Mouse (Mus musculus): ENCODE results near the gene Gp6. TPM values are rescaled to one million over a fixed set of nuclear protein-coding genes. Genes with fewer than 3 reads are reported as not detected.
"Not testable (repeated sequence)": the region's sequence is repeated elsewhere in the genome, so short reads cannot be mapped to it uniquely, and the experiment has no call there.

Gp6 gene
- not detected for total RNA-seq (2021)

- no peak for DNase-seq (ENCODE audit: extremely low spot score in 1 of 2, low spot score in 2 of 2)
- intact Hi-C loops (cut with DNase I): no loop called here
These were observed at the start of gene Gp6 for GRCm38 (mm10) chr7:4397730-4398129. Gene Gp6 (minus strand): TSS chr7:4397744.

- intact Hi-C loops (cut with DNase I): no loop called here
- DNase-seq (ENCODE audit: extremely low spot score in 1 of 2, low spot score in 2 of 2): no peak
These were observed 49.6 kb upstream of the Gp6 start for GRCm38 (mm10) chr7:4447138-4447537.

- intact Hi-C loops (cut with DNase I): no loop called here
- peak; percentile 85 to 93 for DNase-seq (ENCODE audit: extremely low spot score in 1 of 2, low spot score in 2 of 2)
These were observed 47.8 kb upstream of the Gp6 start, which contains the start of gene Rdh13 for GRCm38 (mm10) chr7:4445216-4445791. Gene Rdh13 (minus strand): TSS chr7:4445649.

GRCm38 (mm10) chr7:4440549-4440948 is 43.0 kb upstream of the Gp6 start:
- DNase-seq (ENCODE audit: extremely low spot score in 1 of 2, low spot score in 2 of 2): peak in 1 of 2 experiments; percentile 12
- intact Hi-C loops (cut with DNase I): no loop called here

GRCm38 (mm10) chr7:4437721-4438120 is 40.2 kb upstream of the Gp6 start:
- DNase-seq (ENCODE audit: extremely low spot score in 1 of 2, low spot score in 2 of 2): peak in 1 of 2 experiments; percentile 4
- intact Hi-C loops (cut with DNase I): loop anchor here (10.0 kb wide), 1 partner anchor 733 kb away; the partner anchor contains the start of gene Rps9

GRCm38 (mm10) chr7:4432026-4432425 is 34.5 kb upstream of the Gp6 start:
- intact Hi-C loops (cut with DNase I): loop anchor here (2.0 to 10.0 kb wide), 2 partner anchors 39 to 727 kb away; partner anchors contain the start of gene Rps9
- DNase-seq (ENCODE audit: extremely low spot score in 1 of 2, low spot score in 2 of 2): no peak

GRCm38 (mm10) chr7:4431548-4431947 is 34.0 kb upstream of the Gp6 start:
- intact Hi-C loops (cut with DNase I): loop anchor here (10.0 kb wide), 1 partner anchor 727 kb away; the partner anchor contains the start of gene Rps9

GRCm38 (mm10) chr7:4430246-4430844 is 32.8 kb upstream of the Gp6 start:
- no peak for DNase-seq (ENCODE audit: extremely low spot score in 1 of 2, low spot score in 2 of 2)
- intact Hi-C loops (cut with DNase I): loop anchor here (10.0 kb wide), 1 partner anchor 726 kb away; the partner anchor contains the start of gene Rps9

More at GRCm38 (mm10) chr7:4431548-4431947, 34.0 kb upstream of the Gp6 start:
- DNase-seq (ENCODE audit: extremely low spot score in 1 of 2, low spot score in 2 of 2): peak; percentile 47 to 76

GRCm38 (mm10) chr7:4427161-4427912 is 29.8 kb upstream of the Gp6 start:
- intact Hi-C loops (cut with DNase I): loop anchor here (2.0 to 10.0 kb wide), 3 partner anchors 279 to 825 kb away; no protein-coding TSS in a partner anchor
- peak; percentile 88 for DNase-seq (ENCODE audit: extremely low spot score in 1 of 2, low spot score in 2 of 2)

GRCm38 (mm10) chr7:4420230-4420629 is 22.7 kb upstream of the Gp6 start:
- no peak for DNase-seq (ENCODE audit: extremely low spot score in 1 of 2, low spot score in 2 of 2)
- intact Hi-C loops (cut with DNase I): loop anchor here (10.0 kb wide), 1 partner anchor 395 kb away; no protein-coding TSS in a partner anchor

GRCm38 (mm10) chr7:4419681-4420080 is 22.1 kb upstream of the Gp6 start:
- intact Hi-C loops (cut with DNase I): loop anchor here (10.0 kb wide), 1 partner anchor 395 kb away; no protein-coding TSS in a partner anchor
- no peak for DNase-seq (ENCODE audit: extremely low spot score in 1 of 2, low spot score in 2 of 2)

GRCm38 (mm10) chr7:4412406-4412805 is 14.9 kb upstream of the Gp6 start:
- DNase-seq (ENCODE audit: extremely low spot score in 1 of 2, low spot score in 2 of 2); intact Hi-C loops (cut with DNase I): not testable (repeated sequence)

- no peak for DNase-seq (ENCODE audit: extremely low spot score in 1 of 2, low spot score in 2 of 2)
- intact Hi-C loops (cut with DNase I): no loop called here
These were observed 24.0 kb downstream of the Gp6 start for GRCm38 (mm10) chr7:4373521-4373920.

GRCm38 (mm10) chr7:4337509-4337908 is 60.0 kb downstream of the Gp6 start, which contains the start of gene Ncr1:
Gene Ncr1 (plus strand): TSS chr7:4337724.
- intact Hi-C loops (cut with DNase I): no loop called here
- DNase-seq (ENCODE audit: extremely low spot score in 1 of 2, low spot score in 2 of 2): no peak

GRCm38 (mm10) chr7:4323301-4323700 is 74.2 kb downstream of the Gp6 start:
- no peak for DNase-seq (ENCODE audit: extremely low spot score in 1 of 2, low spot score in 2 of 2)
- intact Hi-C loops (cut with DNase I): no loop called here

Small RNA genes lying within 50 kb of the gene (microRNA-seq; reads per million reads assigned to microRNA genes)
- gene Gm24605 (not detected), gene Gm24752 (not detected), gene Gm25349 (not detected)

Other genes with a start within 250 kb of the Gp6 start
- 1 to 10 TPM; 5.2 to 6.2 TPM for gene Leng9, start 247.4 kb downstream of the Gp6 start, total RNA-seq (2021)
- gene Cdc42ep5, start 232.9 kb downstream of the Gp6 start, total RNA-seq (2021): 1 to 10 TPM; 3.3 to 3.4 TPM
- not detected for gene Lilra5, start 160.0 kb downstream of the Gp6 start, total RNA-seq (2021)
- gene Ncr1, start 60.0 kb downstream of the Gp6 start, total RNA-seq (2021): not detected
- gene Rdh13, start 47.9 kb upstream of the Gp6 start, total RNA-seq (2021): 10 to 100 TPM; 37.7 to 38.9 TPM
- 1 to 10 TPM; 3.0 to 4.5 TPM for gene Eps8l1, start 62.9 kb upstream of the Gp6 start, total RNA-seq (2021)
- gene Ppp1r12c, start 103.9 kb upstream of the Gp6 start, total RNA-seq (2021): 100 to 1,000 TPM; 114 to 123 TPM
- gene Tnnt1, start 118.6 kb upstream of the Gp6 start, total RNA-seq (2021): 1 to 10 TPM; 2.0 to 3.1 TPM
- not detected for gene Tnni3, start 126.5 kb upstream of the Gp6 start, total RNA-seq (2021)
- under 1 TPM; 0.51 to 0.69 TPM for gene Dnaaf3, start 134.7 kb upstream of the Gp6 start, total RNA-seq (2021)
- gene Syt5, start 149.8 kb upstream of the Gp6 start, total RNA-seq (2021): 100 to 1,000 TPM; 251 to 253 TPM
- 1 to 10 TPM; 1.0 to 1.6 TPM for gene Ptprh, start 206.3 kb upstream of the Gp6 start, total RNA-seq (2021)
- gene Tmem86b, start 233.7 kb upstream of the Gp6 start, total RNA-seq (2021): 10 to 100 TPM; 11.8 to 12.2 TPM